ENCODE assay signal across 9 mouse cellular contexts in genomic region chr17:46994641-46995398, GRCm38 (mm10). TPM values are rescaled to one million over a fixed set of nuclear protein-coding genes. Genes with fewer than 3 reads are reported as not detected.
A peak's percentile ranks its signal among the peaks of the same experiment; 100 is the strongest.
DNase-seq lines count a peak whose midpoint lies in the region; ATAC-seq and TF ChIP-seq lines count a peak whose summit lies in the region.
"Had no signal": no experiment of that assay in that cellular context is flagged by ENCODE, and none has a peak within 500 bp of the region (broad histone marks: within the 10 kb centered on the region; RNA-seq: fewer than 3 reads in every experiment).

No protein-coding gene starts in this region.

- no peaks in the 10 kb centered on the region for H3K27me3 ChIP-seq in Patski
- H3K27me3 ChIP-seq in kidney, embryonic 16.5 days (ENCODE audit: insufficient read depth, low read length), result no peaks in the 10 kb centered on the region
- H3K27me3 ChIP-seq in hindbrain, postnatal 0 days (ENCODE audit: insufficient read depth, low read length), result no peaks in the 10 kb centered on the region
- H3K27me3 ChIP-seq: embryonic facial prominence, embryonic 13.5 days had no signal

- peak overlapping the region; percentile 80 for H3K27ac ChIP-seq in gastrocnemius, adult 2 months
- peak overlapping the region; percentile 65; the same call in 1 of the 2 replicates for H3K27ac ChIP-seq in kidney, embryonic 16.5 days (ENCODE audit: low read length)
- H3K27ac ChIP-seq in macrophage, result peak overlapping the region; percentile 70
- no peak overlapping the region for H3K27ac ChIP-seq in hindbrain, postnatal 0 days
- H3K27ac ChIP-seq: embryonic facial prominence, embryonic 13.5 days had no signal

- H3K9me3 ChIP-seq in kidney, embryonic 16.5 days (ENCODE audit: low read length), result no peaks in the 10 kb centered on the region
- no peaks in the 10 kb centered on the region for H3K9me3 ChIP-seq in hindbrain, postnatal 0 days (ENCODE audit: low read length)
- H3K9me3 ChIP-seq: embryonic facial prominence, embryonic 13.5 days had no signal

- intact Hi-C loops in gastrocnemius, adult 2 months (cut with DNase I), result no loop called here
- intact Hi-C loops in heart, postnatal 36 days (cut with DNase I), result no loop called here

- CTCF ChIA-PET in Patski (lab: Charles Lee), result no interaction called here

- H3K36me3 ChIP-seq in kidney, embryonic 16.5 days (ENCODE audit: insufficient read depth, low read length), result peaks cover 42% of the 10 kb centered on the region
- H3K36me3 ChIP-seq in macrophage (ENCODE audit: inconsistent target), result peaks cover 65% of the 10 kb centered on the region
- peaks cover 29% of the 10 kb centered on the region for H3K36me3 ChIP-seq in hindbrain, postnatal 0 days (ENCODE audit: insufficient read depth, low read length)

- no peak overlapping the region for H3K9ac ChIP-seq in kidney, embryonic 16.5 days (replicated peaks; ENCODE audit: low read length)
- no peak overlapping the region for H3K9ac ChIP-seq in hindbrain, postnatal 0 days (replicated peaks; ENCODE audit: low read length)
- H3K9ac ChIP-seq: embryonic facial prominence, embryonic 13.5 days had no signal

- no peak overlapping the region for H3K4me3 ChIP-seq in gastrocnemius, adult 2 months
- no peak overlapping the region for H3K4me3 ChIP-seq in kidney, embryonic 16.5 days (ENCODE audit: low read length)
- no peak overlapping the region for H3K4me3 ChIP-seq in macrophage (ENCODE audit: inconsistent target)
- H3K4me3 ChIP-seq in hindbrain, postnatal 0 days (ENCODE audit: low read length), result no peak overlapping the region
- H3K4me3 ChIP-seq: embryonic facial prominence, embryonic 13.5 days had no signal

- H3K4me2 ChIP-seq in kidney, embryonic 16.5 days (replicated peaks; ENCODE audit: low read depth, low read length), result no peak overlapping the region
- no peak overlapping the region for H3K4me2 ChIP-seq in hindbrain, postnatal 0 days (ENCODE audit: low read depth, low read length)
- H3K4me2 ChIP-seq: embryonic facial prominence, embryonic 13.5 days had no signal

- H3K79me2 ChIP-seq in macrophage (ENCODE audit: inconsistent target), result peaks cover 93% of the 10 kb centered on the region

- peaks cover 28% of the 10 kb centered on the region for H3K4me1 ChIP-seq in kidney, embryonic 16.5 days (ENCODE audit: insufficient read depth, low read length)
- H3K4me1 ChIP-seq in hindbrain, postnatal 0 days (ENCODE audit: insufficient read depth, low read length), result no peaks in the 10 kb centered on the region

- peak; percentile 55 for DNase-seq in gastrocnemius, adult 2 months
- DNase-seq in gastrocnemius, postnatal 4 days (ENCODE audit: low spot score in 2 of 2), result no peak
- DNase-seq in Patski (ENCODE audit: low read depth, low spot score), result peak; percentile 56
- no peak for DNase-seq in heart, postnatal 36 days
- no peak for DNase-seq in left cerebral cortex, adult 8-10 months (ENCODE audit: low spot score in 2 of 2)
- DNase-seq in hindbrain, postnatal 0 days (ENCODE audit: low spot score), result no peak

- TF ChIP-seq CTCF in gastrocnemius, adult 2 months (IDR thresholded peaks at IDR 0.05), result no peak
- TF ChIP-seq CTCF in Patski (IDR thresholded peaks at IDR 0.05), result no peak
- no peak for TF ChIP-seq CTCF in hindbrain, postnatal 0 days (IDR thresholded peaks at IDR 0.05; ENCODE audit: low read depth)

- WGBS in kidney, embryonic 16.5 days, result 47% methylated on average over 10 of the region's 10 CpGs
- WGBS in macrophage (ENCODE audit: missing documents), result 60% methylated on average over 10 of the region's 10 CpGs
- WGBS in hindbrain, postnatal 0 days, result 86% methylated on average over 10 of the region's 10 CpGs

- POLR2A ChIA-PET in Patski (lab: Charles Lee), result interaction anchor here (1.5 kb wide), 1 partner anchor 14 kb away, joined by 5 read pairs; no protein-coding TSS in a partner anchor

- ATAC-seq in Patski, result peak; percentile 88
- ATAC-seq in kidney, embryonic 16.5 days (ENCODE audit: low FRiP score, low TSS enrichment), result peak; percentile 50
- no peak for ATAC-seq in hindbrain, postnatal 0 days

- in situ Hi-C loops in Patski (cut with MboI; ENCODE audit: low pct_unique_long_range_greater_than_20kb), result no loop called here

RNA-seq across cellular contexts. Expression of gene Ubr2, which starts 15.5 kb away (rescaled TPM):
- 10 to 100 TPM; 65.4 to 73.5 TPM for total RNA-seq in gastrocnemius, adult 2 months (2021)
- total RNA-seq in gastrocnemius, postnatal 4 days (2021), result 10 to 100 TPM; 37.7 to 44.1 TPM
- 60.9 TPM for polyA plus RNA-seq in Patski (2021)
- polyA plus RNA-seq in kidney, embryonic 16.5 days (2015; fragmentation: Nextera tagmentation; extraction: Ambion mirVana), result 19.9 and 21.1 TPM in 2 replicates
- total RNA-seq in macrophage (2018; cell fraction: chromatin; rRNA removed), result 100 to 1,000 TPM in 24 of 26 experiments, 10 to 100 TPM in 2; 81.9 to 271 (median 191) TPM
- 10 to 100 TPM; 20.9 to 46.2 (median 34.0) TPM for total RNA-seq in macrophage (2018; cell fraction: cytosol; rRNA removed)
- 100 to 1,000 TPM in 4 of 26 experiments, 10 to 100 TPM in 22; 39.5 to 136 (median 76.7) TPM for total RNA-seq in macrophage (2018; cell fraction: nucleus; rRNA removed)
- 28.0 to 30.4 TPM (median 28.5 TPM) in 3 replicates for polyA plus RNA-seq in macrophage (2018)
- 10 to 100 TPM; 84.2 to 89.3 TPM for total RNA-seq in heart, postnatal 36 days (2021)
- total RNA-seq in left cerebral cortex, adult 8-10 months (2022), result 10 to 100 TPM; 52.1 to 58.3 (median 57.0) TPM
- 20.8 and 33.0 TPM in 2 replicates for total RNA-seq in hindbrain, postnatal 0 days (2014; rRNA removed)
- 8.5 and 8.7 TPM in 2 replicates for polyA plus RNA-seq in hindbrain, postnatal 0 days (2015; fragmentation: Nextera tagmentation; extraction: Ambion mirVana)

Comparison
In these comparisons a context has a peak if more than half of its experiments do, and no peak if none do; other contexts are left out.
1. DNase-seq: peak in gastrocnemius, adult 2 months (single experiment) and Patski (single experiment); none in gastrocnemius, postnatal 4 days (0 of 2), heart, postnatal 36 days (0 of 2), left cerebral cortex, adult 8-10 months (0 of 2) and hindbrain, postnatal 0 days (single experiment).